Mouse (Mus musculus) thymus, postnatal 4 days (tissue): ENCODE data around the gene Prrt3.
A peak's percentile ranks its signal among the peaks of the same experiment; 100 is the strongest.

Experiments used
- DNase-seq: peaks from one replicate; pipeline ENCODE4 v3.0.0; 2021

Gene Prrt3

DNA sequence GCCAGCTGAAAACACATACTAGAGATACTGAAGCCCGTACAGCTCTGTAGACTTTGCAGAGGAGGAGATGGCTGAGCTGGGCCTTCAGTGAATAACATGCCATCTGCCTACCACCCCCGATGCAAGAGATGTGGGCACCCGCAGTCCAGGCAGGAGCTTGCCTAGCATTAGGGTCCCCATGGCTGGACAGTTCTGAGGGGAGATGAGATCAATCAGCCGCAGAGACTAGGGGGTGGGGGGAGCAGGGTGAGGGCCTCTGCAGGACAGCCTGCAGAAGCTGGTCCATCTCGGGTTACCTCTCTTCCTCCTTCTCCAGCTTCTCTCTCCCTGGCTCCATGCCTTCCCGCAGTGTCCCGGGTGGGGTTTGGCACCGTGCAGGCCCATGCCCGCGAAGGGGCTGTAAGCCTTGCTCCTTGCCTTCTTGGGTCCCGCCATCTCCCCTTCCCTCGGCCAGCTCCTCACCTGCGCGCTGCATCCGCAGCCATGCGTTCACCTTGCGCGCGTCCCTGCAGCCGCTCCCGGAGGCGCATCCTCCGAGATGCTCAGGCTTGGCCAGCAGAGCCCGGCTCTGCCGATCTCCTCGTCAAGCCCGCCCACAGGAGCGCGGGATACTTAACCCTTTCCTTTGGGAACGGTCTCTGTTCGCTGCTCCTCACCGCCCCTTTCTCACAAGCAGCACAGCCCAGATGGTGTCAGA is at the start of gene Prrt3:
Gene Prrt3 (minus strand): TSS at position 544 of the 697 bp plus-strand sequence.
- DNase-seq: no peak

DNA sequence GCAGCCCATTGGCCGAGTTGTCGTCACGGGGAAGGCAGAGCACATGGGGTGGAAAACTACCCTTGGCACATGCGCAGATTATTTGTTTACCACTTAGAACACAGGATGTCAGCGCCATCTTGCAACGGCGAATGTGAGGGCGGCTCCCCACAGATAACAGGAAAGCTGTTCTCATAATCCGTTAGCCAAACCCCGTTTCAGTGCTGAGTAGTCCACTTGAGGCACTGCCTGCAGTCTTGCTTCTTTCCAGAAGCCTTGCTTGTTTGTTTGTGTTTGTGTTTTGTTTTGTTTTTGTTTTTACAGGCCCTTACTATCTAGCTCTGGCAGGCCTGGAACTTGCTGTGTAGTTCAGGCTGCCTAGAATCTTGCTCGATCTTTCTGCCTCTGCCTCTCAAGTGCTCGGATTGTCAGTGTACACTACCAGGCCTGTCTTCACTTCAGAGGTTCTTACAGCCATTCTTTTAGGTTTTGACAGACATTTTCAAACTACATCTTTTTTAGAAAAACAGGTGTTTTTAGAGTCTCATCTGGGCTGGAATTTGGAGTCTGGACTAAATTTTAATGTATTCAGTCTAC is 42.3 kb upstream of the Prrt3 start:
- no peak for DNase-seq

DNA sequence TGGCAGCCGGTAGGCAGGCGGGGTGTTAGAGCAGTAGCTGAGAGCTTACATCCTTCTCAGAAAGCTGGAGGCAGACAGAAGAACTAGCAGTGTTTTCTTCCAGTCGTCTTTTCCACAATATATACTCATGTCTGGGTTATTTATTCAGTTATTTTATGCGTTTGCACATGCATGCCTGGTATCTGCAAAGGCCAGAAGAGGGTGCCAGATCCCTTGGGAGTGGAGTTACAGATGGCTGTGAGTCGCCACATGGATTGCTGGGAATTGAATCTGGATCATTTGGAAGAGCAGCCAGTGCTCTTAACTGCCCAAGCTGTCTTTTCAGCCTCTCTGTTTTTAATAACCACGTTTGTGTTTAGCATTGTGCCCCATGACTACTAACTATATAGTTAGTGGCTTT is 39.9 kb upstream of the Prrt3 start:
- DNase-seq: no peak

DNA sequence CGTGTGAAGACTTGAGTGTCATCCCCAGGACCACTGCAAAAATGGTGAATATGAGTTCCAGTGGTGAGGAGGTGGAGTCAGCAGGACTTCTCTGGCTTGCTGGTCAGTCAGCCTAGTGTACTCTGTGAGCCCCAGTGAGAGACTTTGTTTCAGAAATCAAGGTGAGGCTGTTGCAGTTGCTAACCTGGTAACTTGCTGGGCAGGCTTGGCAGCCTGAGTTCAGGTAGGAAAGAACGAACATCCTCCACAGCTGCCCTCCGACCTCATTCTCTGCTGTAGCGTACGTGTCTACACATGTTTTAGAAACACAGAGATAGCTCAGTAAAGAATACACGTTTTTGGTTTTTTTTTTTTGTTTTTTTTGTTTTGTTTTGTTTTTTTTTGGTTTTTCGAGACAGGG is 33.2 kb upstream of the Prrt3 start:
- no peak for DNase-seq

DNA sequence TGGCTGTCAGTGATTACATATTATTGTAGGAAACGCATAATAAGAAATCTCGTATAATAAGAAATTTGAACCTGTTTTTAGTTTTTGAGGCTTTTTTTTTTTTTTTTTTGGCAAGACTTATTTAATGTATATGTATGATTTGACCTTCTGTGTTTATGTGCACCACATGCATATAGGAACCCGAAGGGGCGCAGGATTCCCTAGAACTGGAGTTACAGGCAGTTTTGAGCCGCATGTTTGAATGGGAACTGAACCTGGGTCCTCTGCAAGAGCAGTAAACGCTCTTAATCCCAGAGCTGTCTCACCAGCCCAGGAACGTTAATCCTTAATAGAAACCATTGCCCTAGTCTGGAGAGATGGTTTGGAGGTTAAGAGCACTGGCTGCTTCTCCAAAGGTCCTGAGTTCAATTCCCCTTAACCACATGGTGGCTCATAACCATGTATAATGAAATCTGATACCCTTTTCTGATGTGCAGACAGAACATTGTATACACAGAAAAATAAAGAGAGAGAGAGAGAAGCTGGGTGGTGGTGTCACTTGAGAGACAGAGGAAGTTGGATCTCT is 30.2 kb upstream of the Prrt3 start:
- peak; percentile 17 for DNase-seq

DNA sequence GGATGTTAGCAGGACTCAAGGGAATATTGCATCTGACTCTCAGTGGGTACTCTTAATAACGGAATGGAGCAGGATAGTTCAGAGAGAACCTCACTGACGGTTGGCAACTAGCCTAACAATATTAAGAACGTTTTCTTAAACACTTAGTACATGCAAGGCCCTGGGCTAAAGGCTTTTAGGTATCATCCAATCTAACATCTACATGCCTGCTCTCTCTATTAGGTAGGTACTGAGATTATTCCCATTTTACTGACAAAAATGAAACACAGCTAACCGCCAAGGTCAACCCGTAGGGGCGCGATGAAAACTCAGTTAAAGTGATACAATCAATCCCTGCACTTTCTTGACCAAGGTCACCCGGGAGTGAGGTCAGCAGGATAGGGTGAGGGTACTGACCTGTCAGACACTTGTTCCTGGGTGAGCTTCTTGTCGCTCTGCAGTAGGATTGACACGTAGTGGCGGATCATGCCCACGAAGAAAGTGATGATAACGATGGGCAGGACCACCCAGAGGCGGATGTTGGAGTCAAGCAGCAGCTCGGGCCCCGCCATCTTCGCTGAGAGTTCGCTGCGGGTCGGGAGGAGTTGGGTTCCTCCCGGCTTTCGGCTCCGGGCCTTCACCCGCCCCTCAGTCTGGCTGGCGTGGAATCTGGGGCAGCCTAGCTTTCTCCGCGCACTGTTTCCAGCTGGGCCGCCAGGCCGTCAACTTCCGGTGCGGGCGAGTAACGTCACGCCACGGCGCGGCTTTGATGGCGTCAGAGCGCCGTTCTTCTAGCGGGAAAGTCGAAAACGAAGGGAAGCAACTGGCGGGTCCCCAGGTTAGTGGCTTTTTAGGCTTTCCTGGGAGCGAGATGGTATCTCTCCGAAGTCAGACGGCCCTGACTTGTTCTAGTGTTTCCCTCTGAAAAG is 29.5 kb upstream of the Prrt3 start, which contains the start of the genes Emc3 and Fancd2:
Gene Emc3 (minus strand): TSS at position 721 of the 908 bp plus-strand sequence.
Gene Fancd2 (plus strand): TSS at position 751 of the 908 bp plus-strand sequence.
- peak; percentile 96 for DNase-seq

DNA sequence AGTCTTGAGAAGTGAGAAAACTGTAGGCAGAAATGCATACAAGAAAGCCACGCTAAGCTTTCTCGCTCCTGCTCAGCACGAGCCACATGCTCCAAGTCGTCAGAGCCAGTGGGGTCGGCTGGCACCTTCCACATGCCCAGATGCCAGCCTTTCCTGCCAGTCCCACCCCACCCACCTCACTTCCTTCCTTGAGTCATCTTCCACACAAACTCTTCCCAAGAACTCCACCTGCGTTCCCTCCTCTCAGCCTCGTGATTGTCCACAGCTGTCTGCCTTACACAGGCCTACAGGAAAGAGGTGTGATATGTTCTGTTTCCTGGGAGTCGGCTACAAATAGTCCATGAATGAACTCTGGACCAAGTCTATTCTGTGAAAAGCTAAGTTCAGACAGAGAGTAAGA is 21.7 kb upstream of the Prrt3 start:
- DNase-seq: no peak

DNA sequence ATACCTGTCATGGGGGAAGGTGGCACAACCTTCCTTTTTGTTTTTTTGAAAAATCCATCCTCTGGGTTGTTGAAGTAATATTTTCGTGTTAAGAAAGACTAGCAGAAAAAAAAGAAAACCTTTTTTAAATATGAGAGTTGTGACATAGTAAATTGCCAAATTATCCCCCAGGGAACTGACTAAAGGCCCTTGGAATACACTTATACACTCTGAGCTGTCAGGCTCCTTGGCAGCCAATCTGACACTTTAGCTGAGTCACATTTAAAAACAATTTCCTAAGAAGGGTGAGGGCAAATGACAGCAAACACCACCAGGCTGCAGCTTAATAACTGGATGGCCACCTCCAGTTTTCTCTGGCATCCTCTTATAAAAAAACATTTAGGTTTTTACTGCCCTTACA is 20.6 kb upstream of the Prrt3 start:
- no peak for DNase-seq

DNA sequence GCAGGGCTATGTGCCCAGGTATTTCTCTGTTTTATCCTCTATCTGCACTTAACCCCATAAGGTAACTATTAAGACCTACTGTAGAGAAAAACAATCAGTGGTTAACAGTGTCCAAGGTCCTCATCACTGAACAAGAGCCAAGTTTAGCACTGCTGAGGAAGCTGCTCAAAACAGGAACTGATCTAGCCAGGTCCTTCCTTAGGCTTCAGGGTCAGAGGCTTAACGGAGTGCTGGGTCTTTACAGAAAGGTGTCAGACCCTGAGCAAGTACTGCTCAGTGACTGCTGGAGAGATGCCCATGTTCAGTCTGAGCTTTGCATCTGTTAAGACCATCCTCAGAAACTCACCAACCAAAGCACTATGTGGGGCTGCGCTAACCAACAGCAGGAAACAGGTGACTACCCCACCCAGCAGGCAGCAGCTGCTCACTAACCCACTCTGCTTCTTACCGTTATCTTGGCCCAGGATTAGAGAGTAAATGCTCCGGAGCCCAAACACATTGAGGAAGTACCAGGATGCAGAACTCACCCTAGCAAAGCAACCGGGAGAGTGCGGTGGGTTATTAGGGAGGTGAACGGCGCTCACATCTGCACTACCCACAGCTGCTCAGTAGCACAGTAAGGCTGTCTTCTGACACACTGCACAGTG is 15.8 kb upstream of the Prrt3 start:
- peak; percentile 42 for DNase-seq

DNA sequence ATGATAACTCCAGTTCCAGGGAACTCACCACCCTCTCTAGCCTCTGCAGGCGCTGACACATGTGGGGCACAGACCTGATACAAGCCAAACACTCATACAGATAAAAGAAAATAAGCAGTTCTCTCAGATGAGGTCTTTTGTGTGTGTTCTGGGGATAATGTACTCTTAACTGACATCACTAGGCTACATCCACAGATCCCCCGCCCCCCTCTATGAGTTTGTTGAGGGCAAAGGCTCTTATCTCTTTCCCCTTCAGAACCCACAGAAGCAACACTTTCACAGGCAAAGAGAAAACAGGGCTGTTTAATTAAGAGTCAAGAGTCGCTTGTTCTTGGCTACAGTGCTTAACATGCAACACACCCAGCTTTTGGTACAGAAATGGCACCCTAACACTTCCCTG is 12.9 kb upstream of the Prrt3 start:
- DNase-seq: no peak

DNA sequence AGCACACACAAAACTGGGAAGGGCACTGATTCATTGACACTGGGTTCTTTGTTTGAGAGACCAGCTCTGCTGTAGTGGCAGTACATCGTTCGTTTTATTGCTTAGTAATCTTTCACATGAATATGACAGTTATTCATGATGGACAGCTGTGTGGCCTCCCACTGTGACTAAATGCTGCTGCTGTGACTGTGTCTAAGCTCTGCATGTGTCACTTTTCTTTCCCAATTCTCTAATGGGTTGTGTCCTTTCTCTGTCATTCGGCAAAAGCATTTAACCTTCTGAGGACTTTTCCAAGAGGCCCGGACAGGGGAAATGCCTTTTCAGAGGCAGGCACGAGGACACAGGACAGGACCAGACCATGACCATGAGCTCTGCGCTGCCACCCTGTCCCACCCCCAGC is 12.2 kb upstream of the Prrt3 start:
- no peak for DNase-seq

DNA sequence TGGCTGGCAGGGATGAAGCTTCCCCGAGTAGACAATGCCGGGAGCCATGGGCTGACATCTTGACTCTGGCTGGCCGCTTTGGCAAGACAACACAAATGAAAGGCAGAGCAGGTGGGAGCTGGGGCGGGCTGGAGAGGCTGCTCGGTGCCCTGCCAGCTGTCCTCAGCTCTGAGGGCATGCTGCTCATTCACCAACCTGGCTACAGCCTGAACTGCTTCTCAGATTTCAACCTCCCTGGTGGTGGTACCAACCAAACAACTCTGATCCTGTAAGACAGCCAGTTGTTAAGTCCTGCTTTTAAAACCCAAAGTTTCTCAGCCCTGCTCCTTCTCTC is 7.2 kb upstream of the Prrt3 start:
- DNase-seq: peak; percentile 22

DNA sequence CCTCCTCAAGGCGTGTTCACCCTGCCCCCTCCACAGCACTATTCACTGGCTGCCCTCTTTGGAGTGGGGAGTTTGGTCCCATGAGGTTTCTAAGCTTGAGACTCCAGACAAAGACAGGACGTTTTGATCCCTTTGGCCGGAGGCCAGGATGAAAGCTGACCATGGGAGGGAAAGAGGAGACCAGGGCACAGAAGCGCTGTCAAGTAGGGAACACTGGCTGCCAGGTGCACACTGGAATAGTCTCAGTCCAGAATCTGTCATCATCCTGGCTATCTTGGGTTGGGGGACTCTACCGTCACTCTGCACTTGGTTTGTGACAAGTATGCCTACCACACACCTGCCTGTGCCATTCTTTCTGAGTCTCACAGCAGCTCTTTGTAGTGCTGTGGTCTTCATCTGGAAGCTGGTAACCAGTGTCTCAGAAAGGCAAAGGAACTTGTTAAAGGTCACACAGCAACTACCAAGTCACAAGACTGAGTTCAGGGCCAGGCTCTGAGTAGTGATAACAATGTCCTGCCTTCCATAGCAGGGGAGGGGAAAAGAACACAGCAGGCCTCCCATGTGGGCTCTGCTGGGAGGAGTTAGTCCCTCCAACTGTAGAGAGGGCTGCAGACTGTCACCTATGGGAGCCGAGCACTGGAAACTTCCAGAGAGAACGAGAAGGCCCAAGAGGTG is 6.7 kb upstream of the Prrt3 start:
- no peak for DNase-seq

DNA sequence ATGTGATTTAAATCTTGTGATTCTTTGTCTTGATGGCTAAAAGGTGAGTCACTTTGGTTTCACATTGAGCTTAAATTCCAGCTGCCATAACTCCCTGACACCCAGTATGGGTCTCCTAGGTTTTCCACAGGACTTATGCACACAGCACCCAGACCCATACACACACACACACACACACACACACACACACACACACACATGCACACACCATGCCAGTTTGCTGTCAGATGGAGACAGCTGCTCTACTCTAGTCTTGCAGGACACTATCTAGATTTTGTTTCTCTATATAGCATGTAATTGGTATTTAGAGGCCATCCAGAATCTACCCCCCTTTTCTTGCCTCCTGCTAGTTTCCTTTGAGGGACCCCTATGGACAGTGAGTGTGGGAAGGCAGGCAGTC is 5.4 kb upstream of the Prrt3 start:
- DNase-seq: no peak

DNA sequence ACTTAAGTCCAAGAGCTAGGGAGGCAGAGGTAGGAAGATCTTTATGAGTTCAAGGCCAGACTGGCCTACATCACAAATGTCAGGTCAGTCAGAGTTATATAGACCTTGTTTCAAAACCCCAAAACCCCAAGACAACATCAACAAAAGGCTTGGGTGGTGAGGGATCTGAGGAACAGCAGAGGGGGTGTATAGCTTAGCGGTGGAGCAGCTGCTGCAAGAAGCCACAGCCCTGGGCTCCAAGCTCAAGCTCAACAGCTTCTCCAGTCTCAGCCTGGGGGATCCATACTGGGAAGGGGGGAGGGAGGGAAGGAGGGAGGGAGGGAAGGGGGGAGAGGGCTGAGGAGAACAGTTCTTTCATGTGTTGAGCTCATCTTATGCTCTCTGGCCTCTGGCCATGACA is 4.0 kb upstream of the Prrt3 start:
- no peak for DNase-seq

DNA sequence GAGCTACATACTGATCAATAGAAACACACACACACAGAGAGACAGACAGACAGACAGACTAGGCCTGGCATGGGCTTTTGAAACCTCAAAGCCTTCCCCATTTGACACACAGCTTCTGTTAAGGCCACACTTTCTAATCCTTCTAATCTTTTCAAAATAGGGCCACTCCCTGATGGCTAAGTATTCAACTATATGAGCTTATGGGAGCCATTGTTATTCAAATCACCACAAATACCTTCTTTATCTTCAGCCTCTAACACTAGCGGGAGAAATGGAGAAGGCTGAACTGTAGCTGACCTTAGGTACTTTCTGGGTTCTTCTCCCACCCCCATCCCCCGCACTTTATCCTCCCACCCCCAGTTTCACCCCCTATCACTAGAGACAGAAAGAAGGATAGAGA is 1.1 kb upstream of the Prrt3 start:
- no peak for DNase-seq

DNA sequence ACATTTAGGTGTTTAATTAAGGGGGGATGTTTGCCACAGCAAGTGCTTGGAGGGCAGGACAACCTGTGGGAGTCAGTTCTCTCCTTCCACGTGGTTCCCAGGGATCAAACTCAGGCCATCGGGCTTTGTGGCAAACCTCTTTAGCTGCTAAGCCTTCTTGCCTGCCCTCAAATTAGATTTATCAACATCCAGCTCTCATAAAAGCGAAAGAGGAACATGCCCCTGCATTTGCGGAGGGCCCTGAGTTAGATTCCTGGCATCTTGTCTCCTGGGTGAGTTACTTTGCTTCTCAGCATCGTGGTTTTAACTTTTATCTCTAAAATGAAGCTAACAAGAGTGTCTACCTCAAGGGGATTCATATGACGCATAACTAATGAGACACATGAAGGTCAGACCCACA is 2.4 kb downstream of the Prrt3 start:
- DNase-seq: no peak

DNA sequence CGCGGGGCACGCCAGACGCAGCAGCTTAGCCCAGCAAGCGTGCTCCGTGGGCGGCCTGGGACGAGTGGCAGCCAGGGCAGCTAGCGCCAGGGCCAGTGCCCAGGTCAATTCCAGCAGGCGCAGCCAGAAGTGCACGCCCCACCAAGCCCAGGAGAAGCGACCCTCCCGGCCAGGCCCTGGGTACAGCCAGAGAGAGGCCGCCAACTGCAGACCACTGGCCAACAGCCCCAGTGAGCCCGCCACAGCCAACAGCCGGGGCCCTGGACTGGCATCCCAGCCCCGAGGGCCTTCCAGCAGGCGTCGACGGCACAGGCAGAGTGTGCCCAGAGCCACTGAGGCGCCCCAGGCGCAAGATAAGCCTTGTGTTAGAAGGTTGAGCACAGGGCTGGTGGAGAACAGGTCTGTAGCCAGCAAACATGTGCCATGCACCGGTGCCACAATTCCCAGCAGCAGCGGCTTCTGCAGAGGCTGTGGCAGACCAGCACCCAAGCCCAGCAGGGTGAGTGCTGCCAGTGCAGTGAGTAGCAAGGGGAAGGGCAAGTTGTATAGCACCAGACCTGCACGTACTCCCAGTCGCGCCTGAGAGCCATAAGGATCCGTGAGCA is 6.6 kb downstream of the Prrt3 start:
- no peak for DNase-seq

DNA sequence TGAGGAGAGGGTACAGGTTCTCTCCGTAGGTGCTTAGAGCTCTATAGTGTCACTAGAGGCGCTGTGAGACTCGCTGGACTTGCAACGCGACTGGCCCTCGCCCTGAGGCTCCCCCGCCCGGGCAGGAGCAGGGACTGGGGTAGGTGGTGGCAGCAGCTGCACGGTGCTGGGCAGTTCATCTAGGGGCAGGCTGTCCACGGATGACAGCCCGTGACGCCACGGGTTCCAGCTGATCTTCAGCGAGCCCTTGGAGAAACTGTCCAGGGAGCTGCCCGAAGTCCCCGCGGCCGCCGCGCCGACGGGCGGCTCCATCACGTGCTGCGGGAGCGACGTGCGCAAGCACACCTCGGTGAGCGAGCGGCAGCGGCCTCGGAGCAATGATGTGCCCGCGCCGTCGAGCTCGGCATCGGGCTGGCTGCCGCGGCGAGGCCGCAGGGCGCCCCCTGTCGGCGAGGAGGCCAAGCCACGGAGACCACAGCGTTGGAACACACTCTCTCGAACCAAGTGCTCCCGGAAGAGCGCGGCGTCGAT is 7.4 kb downstream of the Prrt3 start:
- DNase-seq: peak; percentile 93

DNA sequence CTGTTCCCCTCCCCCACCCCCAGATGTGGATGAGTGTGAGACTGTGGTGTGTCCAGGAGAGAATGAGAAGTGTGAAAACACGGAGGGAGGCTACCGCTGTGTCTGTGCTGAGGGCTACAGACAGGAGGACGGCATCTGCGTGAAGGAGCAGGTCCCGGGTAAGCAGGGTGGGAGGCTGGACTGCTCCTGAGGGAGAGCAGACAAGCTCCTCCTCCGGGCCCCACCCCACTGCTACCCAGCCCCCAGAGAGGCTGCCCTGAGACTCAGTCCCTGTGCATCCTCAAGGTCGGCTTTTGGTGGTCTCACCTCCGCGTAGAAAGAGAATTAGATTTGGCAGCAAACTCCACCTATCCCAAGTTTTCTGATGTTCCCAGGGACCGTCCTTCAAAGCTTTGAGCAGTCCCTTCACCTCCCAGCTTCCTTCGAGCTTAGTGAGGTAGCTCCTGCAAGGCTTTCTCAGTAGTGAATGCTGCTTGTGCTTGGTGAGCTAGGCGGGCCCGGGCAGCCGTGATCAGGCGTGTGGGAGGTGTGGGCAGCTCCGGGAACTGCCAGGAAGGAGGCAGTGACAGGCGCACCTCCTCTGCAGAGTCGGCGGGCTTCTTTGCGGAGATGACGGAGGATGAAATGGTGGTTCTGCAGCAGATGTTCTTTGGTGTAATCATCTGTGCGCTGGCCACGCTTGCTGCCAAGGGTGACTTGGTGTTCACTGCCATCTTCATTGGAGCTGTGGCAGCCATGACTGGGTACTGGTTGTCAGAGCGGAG is 9.4 kb downstream of the Prrt3 start:
- no peak for DNase-seq

DNA sequence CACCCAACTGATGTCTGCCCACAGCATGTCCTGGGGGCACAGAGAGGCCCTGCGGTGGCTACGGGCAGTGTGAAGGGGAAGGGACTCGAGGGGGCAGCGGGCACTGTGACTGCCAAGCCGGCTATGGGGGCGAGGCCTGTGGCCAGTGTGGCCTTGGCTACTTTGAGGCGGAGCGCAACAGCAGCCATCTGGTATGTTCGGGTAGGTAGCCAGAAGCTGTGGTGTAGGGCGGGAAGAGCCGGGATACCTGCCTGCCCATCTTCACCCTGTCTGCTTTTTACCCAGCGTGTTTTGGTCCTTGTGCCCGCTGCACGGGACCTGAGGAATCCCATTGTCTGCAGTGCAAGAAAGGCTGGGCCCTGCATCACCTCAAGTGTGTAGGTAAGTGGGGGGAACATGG is 12.3 kb downstream of the Prrt3 start:
- DNase-seq: no peak
